Mouse (Mus musculus) stomach, embryonic 15.5 days (tissue): ENCODE results near the gene Cxcl14. TPM values are rescaled to one million over a fixed set of nuclear protein-coding genes. Genes with fewer than 3 reads are reported as not detected.

Source experiments
- ATAC-seq: fragments of 200-750 bp; cut with Nextera tagmentation; 2 replicates; pipeline ENCODE4 v1.8.0; 2017; ENCODE audit warnings: low read depth, moderate number of reproducible peaks, moderate TSS enrichment; ENCODE audit not compliant: insufficient read depth, low FRiP score
- H3K27ac ChIP-seq: fragments of 300-500 bp; sonication (generic); 2 replicates; pipeline ENCODE4 v1.5.1; 2015; ENCODE audit warnings: mild to moderate bottlenecking, inconsistent platforms
- H3K27me3 ChIP-seq: fragments of 300-500 bp; sonication (generic); replicated peaks from 2 replicates; pipeline ENCODE4 v1.6.1; 2015; ENCODE audit warnings: inconsistent platforms
- H3K36me3 ChIP-seq: fragments of 300-500 bp; sonication (generic); 2 replicates; pipeline ENCODE4 v1.6.1; 2015; ENCODE audit warnings: inconsistent platforms
- H3K4me1 ChIP-seq: fragments of 300-500 bp; sonication (generic); 2 replicates; pipeline ENCODE4 v1.6.1; 2015; ENCODE audit warnings: inconsistent platforms
- H3K4me2 ChIP-seq: fragments of 300-500 bp; sonication (generic); 2 replicates; pipeline ENCODE4 v1.6.1; 2015; ENCODE audit warnings: mild to moderate bottlenecking, inconsistent platforms
- H3K4me3 ChIP-seq: fragments of 300-500 bp; sonication (generic); replicated peaks from 2 replicates; pipeline ENCODE4 v1.5.1; 2015; ENCODE audit warnings: inconsistent platforms
- H3K9ac ChIP-seq: fragments of 300-500 bp; sonication (generic); 2 replicates; pipeline ENCODE4 v1.6.1; 2015; ENCODE audit warnings: inconsistent platforms
- H3K9me3 ChIP-seq: fragments of 300-500 bp; sonication (generic); 2 replicates; pipeline ENCODE4 v1.6.1; 2016; ENCODE audit warnings: inconsistent platforms
- WGBS: fragments of 180-500 bp; shearing (Covaris S2); methylation state at CpG from one replicate; pipeline ENCODE4 v1.1.7; 2015; 5-methylcytosine and 5-hydroxymethylcytosine counted together
- polyA plus RNA-seq: library from polyadenylated mRNA; unstranded; fragments of >200 nt; fragmentation: Nextera tagmentation; extraction: Ambion mirVana; gene quantifications from 2 replicates; pipeline ENCODE4 v1.2.1, GENCODE M21; 2015

Cxcl14 gene
- polyA plus RNA-seq, 1 experiment from 2014 or later = 13.7 TPM

- Histone ChIP-seq H3K4me2 (no peak overlapping the region), H3K9ac (no peak overlapping the region), H3K27me3 (no peaks in the 10 kb centered on the region), H3K27ac (no peak overlapping the region), H3K4me3 (no peak overlapping the region), H3K36me3 (no peaks in the 10 kb centered on the region), H3K9me3 (no peaks in the 10 kb centered on the region), H3K4me1 (no peaks in the 10 kb centered on the region)
- WGBS = 87% methylated on average over 6 of the region's 6 CpGs
- ATAC-seq = no peak
Measured at GRCm38 (mm10) chr13:56329165-56329564, 32.8 kb upstream of the Cxcl14 start.

GRCm38 (mm10) chr13:56327779-56328178 lies 31.4 kb upstream of the Cxcl14 start:
- WGBS = 30% methylated on average over 6 of the region's 6 CpGs
- Histone ChIP-seq H3K4me2 (no peak overlapping the region), H3K9me3 (no peaks in the 10 kb centered on the region), H3K27me3 (no peaks in the 10 kb centered on the region), H3K27ac (no peak overlapping the region), H3K36me3 (no peaks in the 10 kb centered on the region), H3K4me3 (no peak overlapping the region), H3K9ac (no peak overlapping the region), H3K4me1 (no peaks in the 10 kb centered on the region)
- no peak for ATAC-seq

GRCm38 (mm10) chr13:56321635-56322034 lies 25.3 kb upstream of the Cxcl14 start:
- no peak overlapping the region for H3K4me2 ChIP-seq
- no peak overlapping the region for H3K9ac ChIP-seq
- H3K4me3 ChIP-seq = no peak overlapping the region
- H3K4me1 ChIP-seq = no peaks in the 10 kb centered on the region
- no peaks in the 10 kb centered on the region for H3K36me3 ChIP-seq
- no peak for ATAC-seq
- no peak overlapping the region for H3K27ac ChIP-seq
- no peaks in the 10 kb centered on the region for H3K9me3 ChIP-seq
- 73% methylated on average over 7 of the region's 7 CpGs for WGBS
- H3K27me3 ChIP-seq = no peaks in the 10 kb centered on the region

GRCm38 (mm10) chr13:56316930-56317329 lies 20.6 kb upstream of the Cxcl14 start:
- Histone ChIP-seq H3K27ac (no peak overlapping the region), H3K36me3 (no peaks in the 10 kb centered on the region), H3K9ac (no peak overlapping the region), H3K9me3 (no peaks in the 10 kb centered on the region), H3K4me2 (no peak overlapping the region), H3K27me3 (no peaks in the 10 kb centered on the region), H3K4me1 (0 out of 2 replicates have a peak, but pooled peaks cover 2% of the 10 kb centered on the region), H3K4me3 (no peak overlapping the region)
- 83% methylated on average over 4 of the region's 4 CpGs for WGBS
- ATAC-seq = no peak

GRCm38 (mm10) chr13:56315201-56315600 lies 18.9 kb upstream of the Cxcl14 start:
- H3K9me3 ChIP-seq = no peaks in the 10 kb centered on the region
- no peak overlapping the region for H3K9ac ChIP-seq
- ATAC-seq = no peak
- 60% methylated on average over 3 of the region's 3 CpGs for WGBS
- H3K27ac ChIP-seq = no peak overlapping the region
- H3K36me3 ChIP-seq = no peaks in the 10 kb centered on the region
- no peak overlapping the region for H3K4me3 ChIP-seq
- H3K4me1 ChIP-seq = 0 out of 2 replicates have a peak, but pooled peaks cover 2% of the 10 kb centered on the region
- H3K4me2 ChIP-seq = no peak overlapping the region
- no peaks in the 10 kb centered on the region for H3K27me3 ChIP-seq

- no peaks in the 10 kb centered on the region for H3K27me3 ChIP-seq
- H3K27ac ChIP-seq = no peak overlapping the region
- no peak overlapping the region for H3K4me3 ChIP-seq
- no peaks in the 10 kb centered on the region for H3K9me3 ChIP-seq
- no peaks in the 10 kb centered on the region for H3K36me3 ChIP-seq
- H3K9ac ChIP-seq = no peak overlapping the region
- WGBS = 54% methylated on average over 12 of the region's 12 CpGs
- H3K4me1 ChIP-seq = no peaks in the 10 kb centered on the region
- no peak for ATAC-seq
- no peak overlapping the region for H3K4me2 ChIP-seq
Measured at GRCm38 (mm10) chr13:56305058-56305457, 8.7 kb upstream of the Cxcl14 start.

GRCm38 (mm10) chr13:56304453-56304852 lies 8.1 kb upstream of the Cxcl14 start:
- Histone ChIP-seq H3K27ac (no peak overlapping the region), H3K36me3 (no peaks in the 10 kb centered on the region), H3K27me3 (0 out of 2 replicates have a peak, but pooled peaks cover 3% of the 10 kb centered on the region), H3K4me3 (no peak overlapping the region), H3K4me2 (no peak overlapping the region), H3K9me3 (no peaks in the 10 kb centered on the region), H3K9ac (no peak overlapping the region), H3K4me1 (no peaks in the 10 kb centered on the region)
- ATAC-seq = no peak
- 50% methylated on average over 4 of the region's 4 CpGs for WGBS

GRCm38 (mm10) chr13:56299336-56299735 lies 3.0 kb upstream of the Cxcl14 start:
- Histone ChIP-seq H3K27me3 (peaks cover 47% of the 10 kb centered on the region), H3K9ac (no peak overlapping the region), H3K9me3 (no peaks in the 10 kb centered on the region), H3K27ac (no peak overlapping the region), H3K36me3 (no peaks in the 10 kb centered on the region), H3K4me3 (no peak overlapping the region), H3K4me2 (no peak overlapping the region), H3K4me1 (peaks cover 5% of the 10 kb centered on the region)
- 92% methylated on average over 11 of the region's 11 CpGs for WGBS
- no peak for ATAC-seq

- Histone ChIP-seq H3K4me3 (peak overlapping the region; percentile 49), H3K27me3 (peaks cover 73% of the 10 kb centered on the region), H3K9me3 (no peaks in the 10 kb centered on the region), H3K27ac (no peak overlapping the region), H3K4me1 (peaks cover 5% of the 10 kb centered on the region), H3K36me3 (no peaks in the 10 kb centered on the region), H3K4me2 (peak overlapping the region; percentile 86), H3K9ac (no peak overlapping the region)
- 11% methylated on average over 8 of the region's 8 CpGs for WGBS
- no peak for ATAC-seq
Measured at GRCm38 (mm10) chr13:56296659-56297020, 289 bp upstream of the Cxcl14 start.

- WGBS = 7% methylated on average over 13 of the region's 13 CpGs
- H3K9ac ChIP-seq = peak overlapping the region; percentile 29; the same call in 1 of the 2 replicates
- no peaks in the 10 kb centered on the region for H3K36me3 ChIP-seq
- H3K4me2 ChIP-seq = peak overlapping the region; percentile 86
- no peak overlapping the region for H3K27ac ChIP-seq
- ATAC-seq = no peak
- H3K4me1 ChIP-seq = peaks cover 5% of the 10 kb centered on the region
- no peaks in the 10 kb centered on the region for H3K9me3 ChIP-seq
- peaks cover 77% of the 10 kb centered on the region for H3K27me3 ChIP-seq
- H3K4me3 ChIP-seq = peak overlapping the region; percentile 49
Measured at GRCm38 (mm10) chr13:56295586-56295942, 787 bp downstream of the Cxcl14 start.

- Histone ChIP-seq H3K9me3 (no peaks in the 10 kb centered on the region), H3K4me3 (no peak overlapping the region), H3K9ac (no peak overlapping the region), H3K4me2 (peak overlapping the region; percentile 86; the same call in 1 of the 2 replicates), H3K36me3 (no peaks in the 10 kb centered on the region), H3K4me1 (peaks cover 5% of the 10 kb centered on the region), H3K27ac (no peak overlapping the region), H3K27me3 (peaks cover 77% of the 10 kb centered on the region)
- 20% methylated on average over 10 of the region's 10 CpGs for WGBS
- no peak for ATAC-seq
Measured at GRCm38 (mm10) chr13:56294908-56295307, 1.4 kb downstream of the Cxcl14 start.

- no peak overlapping the region for H3K9ac ChIP-seq
- 80% methylated on average over 6 of the region's 6 CpGs for WGBS
- H3K36me3 ChIP-seq = no peaks in the 10 kb centered on the region
- H3K4me3 ChIP-seq = no peak overlapping the region
- peaks cover 37% of the 10 kb centered on the region for H3K27me3 ChIP-seq
- H3K9me3 ChIP-seq = no peaks in the 10 kb centered on the region
- no peak for ATAC-seq
- H3K27ac ChIP-seq = no peak overlapping the region
- 0 out of 2 replicates have a peak, but pooled peaks cover 2% of the 10 kb centered on the region for H3K4me1 ChIP-seq
- no peak overlapping the region for H3K4me2 ChIP-seq
Measured at GRCm38 (mm10) chr13:56289998-56290397, 6.4 kb downstream of the Cxcl14 start.

- H3K36me3 ChIP-seq = no peaks in the 10 kb centered on the region
- no peak overlapping the region for H3K27ac ChIP-seq
- no peak for ATAC-seq
- H3K27me3 ChIP-seq = peaks cover 30% of the 10 kb centered on the region
- H3K9ac ChIP-seq = no peak overlapping the region
- H3K4me3 ChIP-seq = no peak overlapping the region
- WGBS = 55% methylated on average over 11 of the region's 11 CpGs
- H3K9me3 ChIP-seq = no peaks in the 10 kb centered on the region
- no peak overlapping the region for H3K4me2 ChIP-seq
- H3K4me1 ChIP-seq = 0 out of 2 replicates have a peak, but pooled peaks cover 2% of the 10 kb centered on the region
Measured at GRCm38 (mm10) chr13:56289261-56289660, 7.1 kb downstream of the Cxcl14 start.
